Mouse (Mus musculus) bone marrow, adult 2 months (tissue): ENCODE results near the gene Clca3a1.
"Not testable (repeated sequence)": the region's sequence is repeated elsewhere in the genome, so short reads cannot be mapped to it uniquely, and the experiment has no call there.

Source experiments
- CTCF ChIP-seq: fragments of 200-500 bp; IDR thresholded peaks from 2 replicates; pipeline ENCODE4 v1.5.1; 2011; ENCODE audit warnings: low read length, control low read depth; ENCODE audit not compliant: control insufficient read depth, insufficient read depth
- POLR2A ChIP-seq: fragments of 200-500 bp; IDR thresholded peaks from 2 replicates; pipeline ENCODE4 v1.6.1; 2011; ENCODE audit warnings: low read depth, mild to moderate bottlenecking, control low read depth, low read length, borderline replicate concordance; ENCODE audit not compliant: control insufficient read depth

- not testable (repeated sequence) for TF ChIP-seq CTCF, POLR2A
These were observed 22.4 kb downstream of the Clca3a1 start for GRCm38 (mm10) chr3:144738396-144738795.
